Mouse (Mus musculus): ENCODE data around the gene Aprt.

Aprt gene

DNA sequence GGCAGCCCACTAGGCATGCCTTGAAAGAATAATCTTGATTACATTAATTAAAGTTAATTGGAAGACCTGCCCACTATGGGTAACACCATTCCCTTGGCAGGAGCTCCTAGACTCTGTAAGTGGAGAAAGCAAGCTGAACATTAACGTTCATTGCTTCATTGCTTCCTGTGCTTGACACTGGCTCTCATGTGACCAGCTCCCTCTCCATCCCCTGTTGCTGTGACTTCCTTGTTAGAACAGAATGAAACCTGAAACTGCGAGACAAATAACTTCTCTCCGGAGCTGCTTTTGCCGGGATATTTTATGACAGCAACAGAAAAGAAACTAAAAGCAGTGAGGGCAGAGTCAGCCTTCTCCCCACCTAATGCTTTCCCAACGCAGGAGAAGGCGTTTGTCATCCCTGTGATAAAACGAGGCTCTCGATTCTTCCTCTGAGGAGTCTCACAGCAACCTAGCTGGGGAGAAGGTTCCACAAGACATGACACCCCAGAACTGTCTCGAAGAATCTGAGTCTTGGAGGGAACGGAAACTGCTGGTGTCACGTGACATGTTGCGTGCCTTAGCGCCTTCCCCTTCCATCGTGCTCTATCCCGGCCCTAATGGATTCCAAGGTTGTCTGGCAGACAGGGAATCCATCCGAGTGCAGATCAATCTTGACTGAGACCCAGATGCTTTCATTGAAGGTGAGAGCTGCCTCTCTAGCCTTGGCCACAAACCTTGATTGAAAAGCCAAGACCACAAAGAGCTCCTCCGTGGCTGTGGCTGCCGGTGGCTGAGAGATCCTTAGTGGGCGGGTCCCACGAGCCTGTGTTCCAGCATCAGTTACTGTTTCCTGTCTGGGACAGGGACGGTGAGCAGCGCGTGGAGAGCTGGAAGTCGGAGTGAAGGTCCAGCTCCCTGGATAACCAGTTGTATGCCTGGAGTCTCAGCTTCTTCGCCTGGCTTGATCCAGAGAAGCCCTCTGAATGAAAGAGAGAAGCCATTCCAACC lies 12.1 kb downstream of the Aprt start:
- DNase-seq (ENCODE audit: low spot score in 2 of 2), result no peak

DNA sequence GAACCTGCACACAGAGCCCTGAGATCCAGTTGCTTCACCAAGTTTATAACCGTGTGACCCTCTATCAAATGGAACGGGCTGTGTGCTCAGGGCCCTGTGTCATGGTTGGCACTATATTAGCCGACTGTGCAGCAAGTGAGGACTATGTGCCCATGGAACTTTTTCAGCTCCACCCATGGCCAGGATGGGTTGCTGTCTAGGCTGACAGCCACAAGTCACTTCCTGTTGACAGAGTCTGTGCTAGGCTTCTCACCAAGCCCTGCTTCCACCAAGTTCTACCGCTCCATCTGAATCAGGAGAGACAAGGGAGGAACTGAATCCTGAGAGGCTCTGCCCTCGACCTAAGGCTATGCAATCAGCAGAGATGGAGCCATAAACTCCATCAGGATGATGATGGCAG lies 15.5 kb downstream of the Aprt start:
- DNase-seq (ENCODE audit: low spot score in 2 of 2), result no peak

DNA sequence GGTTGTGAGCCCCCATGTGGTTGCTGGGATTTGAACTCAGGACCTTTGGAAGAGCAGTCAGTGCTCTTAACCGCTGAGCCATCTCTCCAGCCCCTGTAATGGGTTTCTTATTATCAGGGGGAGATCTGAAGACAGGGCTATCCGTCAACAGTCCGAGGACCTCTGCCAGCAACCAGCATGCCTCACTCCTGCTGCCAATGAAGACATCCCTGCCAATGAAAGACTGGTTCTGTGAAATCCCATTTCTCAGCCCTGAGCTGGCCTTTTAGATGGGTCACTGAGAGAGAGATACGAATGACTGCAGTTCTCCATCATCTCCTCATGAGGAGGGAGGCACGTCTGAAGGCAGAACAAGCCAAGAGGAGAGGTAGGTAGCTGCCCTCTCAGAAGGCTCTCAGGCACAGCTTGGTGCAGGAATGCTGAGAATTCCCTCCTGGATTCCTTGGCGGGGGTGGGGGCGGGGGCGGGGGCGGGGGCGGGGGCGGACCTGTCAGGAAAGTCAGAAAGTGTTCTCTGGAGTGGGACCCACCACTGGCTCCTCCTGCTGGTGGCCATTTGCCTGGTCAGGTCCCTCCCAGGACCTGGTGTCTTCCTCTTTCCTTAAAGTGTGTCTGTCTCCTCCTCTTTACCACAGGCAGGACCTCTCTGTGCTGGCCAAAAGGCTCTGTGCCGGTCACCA lies 17.9 kb downstream of the Aprt start:
- peak in 1 of 2 experiments; percentile 47 for DNase-seq (ENCODE audit: low spot score in 2 of 2)

DNA sequence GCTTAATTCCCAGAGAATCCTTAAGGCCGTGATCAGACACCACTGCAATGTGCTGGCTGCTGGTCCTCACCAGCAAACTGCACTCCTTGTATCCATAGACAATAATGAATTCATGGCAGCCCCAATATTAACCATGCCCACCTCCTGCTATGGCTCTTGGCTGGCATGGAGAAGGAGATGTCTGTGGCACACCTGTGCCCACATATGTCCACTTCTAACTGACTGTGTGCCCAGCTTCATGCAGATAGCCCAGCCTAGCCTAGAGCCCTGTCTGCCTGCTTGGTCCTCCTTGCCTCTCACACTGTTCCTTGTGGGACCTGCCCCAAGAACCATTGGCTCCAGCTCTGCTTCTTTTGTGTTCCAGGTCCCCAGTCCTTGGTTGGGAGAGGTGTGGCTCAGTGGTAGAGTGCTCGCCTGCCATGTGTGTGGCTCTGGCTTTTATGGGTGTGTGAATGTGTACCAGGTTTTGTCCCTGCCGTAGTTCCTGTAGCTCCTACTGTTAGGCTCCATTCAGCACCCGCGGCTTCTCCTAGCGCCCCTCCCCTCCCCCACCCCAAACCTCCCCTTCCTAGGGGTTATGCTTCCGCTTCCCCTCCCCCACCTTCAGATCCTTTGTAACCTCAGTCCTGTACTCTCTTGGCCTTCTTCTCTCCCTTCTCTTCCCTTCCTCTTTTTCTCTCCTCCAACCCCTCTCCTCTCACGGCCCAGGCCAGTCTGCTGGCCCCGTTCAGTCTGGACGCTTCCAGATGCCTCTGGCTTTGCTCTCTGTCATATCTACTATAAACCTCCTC lies 19.3 kb downstream of the Aprt start:
- no peak for DNase-seq (ENCODE audit: low spot score in 2 of 2)

DNA sequence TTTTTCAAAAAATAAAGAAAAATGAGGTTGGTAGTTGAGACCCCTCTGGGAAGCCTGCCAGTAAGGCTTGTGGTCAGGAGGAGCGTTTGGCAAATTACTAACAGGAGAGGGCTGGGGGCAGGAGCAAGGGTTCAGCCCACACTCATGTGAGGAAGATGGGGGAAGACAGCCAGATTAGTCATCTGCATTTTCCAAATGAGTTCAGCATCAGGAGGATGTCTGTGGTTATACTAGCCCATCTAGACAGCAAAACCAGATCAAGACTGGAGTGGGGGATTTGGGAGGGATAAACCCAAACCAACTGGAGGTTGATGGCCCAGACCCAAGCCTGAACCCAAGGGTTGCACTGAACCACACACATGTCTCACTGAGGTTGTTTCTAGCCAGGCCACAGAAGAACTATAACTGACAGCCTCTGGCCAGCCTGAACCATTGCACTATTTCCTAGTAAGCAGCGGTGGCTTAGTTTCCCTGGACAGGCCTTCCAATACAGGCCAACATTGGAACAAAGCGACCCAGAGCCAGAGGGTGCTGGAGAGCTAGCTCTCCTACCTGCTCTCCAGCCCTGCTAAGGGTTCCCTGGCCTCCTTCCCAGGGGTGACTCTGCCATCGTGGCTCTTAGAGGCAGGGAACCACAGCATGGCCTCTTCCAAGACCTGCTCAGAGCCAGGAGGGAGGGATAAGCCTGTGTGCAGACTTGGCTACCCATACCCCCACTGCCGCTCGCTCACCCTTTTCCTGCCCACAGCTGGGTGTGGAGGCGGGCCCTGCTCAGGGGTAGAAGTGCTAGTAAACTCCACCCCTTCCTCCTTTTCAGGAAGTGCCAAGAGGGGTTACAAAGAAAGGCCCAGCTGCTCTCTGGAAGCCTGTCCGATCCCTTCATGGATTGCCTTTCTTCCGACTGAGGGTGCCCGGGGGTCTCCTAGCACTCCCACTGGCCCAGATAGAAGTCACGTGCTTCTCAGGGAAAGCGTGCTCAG lies 20.4 kb downstream of the Aprt start:
- DNase-seq (ENCODE audit: low spot score in 2 of 2), result no peak

DNA sequence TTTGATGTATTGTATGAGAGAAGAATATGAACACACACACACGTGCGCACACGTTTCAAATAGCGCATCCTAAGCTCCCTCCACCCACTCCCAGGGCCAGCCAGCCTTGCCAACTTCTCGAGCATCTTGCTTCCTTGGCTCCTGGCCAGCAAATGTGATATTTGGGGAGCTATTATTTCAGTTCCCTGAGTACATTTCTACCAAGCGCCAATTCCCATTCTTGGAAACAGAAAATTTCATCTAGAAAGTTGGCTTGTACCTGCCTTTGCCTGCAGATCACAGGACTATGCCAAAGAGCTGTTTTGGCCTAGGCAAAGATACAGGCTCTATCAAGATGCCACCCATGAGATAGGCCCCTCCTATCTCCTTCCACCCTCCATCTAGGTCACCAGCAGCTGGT lies 21.9 kb downstream of the Aprt start:
- no peak for DNase-seq (ENCODE audit: low spot score in 2 of 2)

DNA sequence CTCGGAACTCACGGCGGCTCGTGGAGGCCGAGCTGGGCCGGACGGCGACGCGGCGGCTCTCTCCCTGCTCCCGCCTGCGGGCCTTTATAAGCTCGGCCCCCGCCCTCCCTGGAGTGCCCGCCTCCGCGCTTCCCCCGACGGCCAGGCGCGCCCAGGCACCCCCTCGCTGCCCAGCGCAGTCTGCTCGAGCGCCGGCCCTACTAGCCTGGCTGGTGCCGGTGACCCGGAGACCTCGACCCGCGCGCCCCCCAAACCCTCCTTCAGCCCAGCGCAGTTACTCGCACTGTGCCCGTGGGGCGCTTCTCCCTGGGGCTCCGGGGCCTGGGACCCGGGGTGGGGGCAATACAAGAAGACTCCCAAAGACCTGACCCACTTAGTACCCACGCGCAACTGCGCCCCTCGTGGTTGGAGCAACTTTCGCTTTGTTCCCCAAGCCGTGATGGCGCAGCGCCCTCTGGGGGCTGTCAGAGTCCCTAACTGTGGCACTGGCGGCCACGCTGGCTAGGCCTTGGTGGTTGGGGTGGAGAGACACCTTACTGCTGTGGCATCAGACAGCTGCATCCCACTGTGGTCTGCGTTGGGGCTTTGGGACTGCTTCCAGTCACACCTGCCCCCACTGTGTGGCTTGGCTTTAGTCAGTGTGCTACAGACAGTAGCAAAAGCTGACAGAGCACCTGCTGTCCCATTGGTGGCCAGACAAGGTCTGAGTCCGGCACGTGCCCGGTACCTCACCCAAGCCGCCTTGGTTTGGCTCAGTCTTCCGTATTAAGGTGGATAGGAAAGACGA lies 25.3 kb downstream of the Aprt start, which contains the start of gene Piezo1:
Gene Piezo1, minus strand, starts transcription at position 65 of the 787 bp plus-strand sequence.
- DNase-seq (ENCODE audit: low spot score in 2 of 2), result peak; percentile 63 to 85

GRCm38 (mm10) chr8:122550995-122551264 lies 25.8 kb downstream of the Aprt start:
- no peak for DNase-seq (ENCODE audit: low spot score in 2 of 2)

- DNase-seq (ENCODE audit: low spot score in 2 of 2), result no peak
These were observed 26.3 kb downstream of the Aprt start for GRCm38 (mm10) chr8:122550234-122550994.

- no peak for DNase-seq (ENCODE audit: low spot score in 2 of 2)
These were observed 27.7 kb downstream of the Aprt start for GRCm38 (mm10) chr8:122548891-122549439.

DNA sequence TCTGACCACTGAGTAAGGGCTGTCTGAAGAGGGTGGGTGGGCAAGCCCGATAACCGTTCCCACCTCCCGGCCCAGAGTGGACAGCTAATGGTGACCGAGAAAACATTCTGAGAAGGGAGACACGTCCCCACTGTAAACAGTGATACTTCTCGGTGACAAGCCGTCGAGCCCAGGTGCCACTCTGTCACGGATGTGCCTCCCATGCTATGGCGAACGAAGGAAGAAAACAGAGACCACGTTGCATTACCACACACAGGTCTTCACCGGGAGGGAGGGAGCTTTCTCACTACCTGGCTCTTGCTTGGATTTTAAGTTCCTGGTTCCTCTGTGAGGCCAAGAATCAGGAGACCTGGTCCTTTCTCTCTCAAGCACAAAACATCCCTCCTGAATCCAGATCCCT lies 28.4 kb downstream of the Aprt start:
- DNase-seq (ENCODE audit: low spot score in 2 of 2), result no peak

- DNase-seq (ENCODE audit: low spot score in 2 of 2), result no peak
These were observed 28.9 kb downstream of the Aprt start for GRCm38 (mm10) chr8:122547815-122548214.

DNA sequence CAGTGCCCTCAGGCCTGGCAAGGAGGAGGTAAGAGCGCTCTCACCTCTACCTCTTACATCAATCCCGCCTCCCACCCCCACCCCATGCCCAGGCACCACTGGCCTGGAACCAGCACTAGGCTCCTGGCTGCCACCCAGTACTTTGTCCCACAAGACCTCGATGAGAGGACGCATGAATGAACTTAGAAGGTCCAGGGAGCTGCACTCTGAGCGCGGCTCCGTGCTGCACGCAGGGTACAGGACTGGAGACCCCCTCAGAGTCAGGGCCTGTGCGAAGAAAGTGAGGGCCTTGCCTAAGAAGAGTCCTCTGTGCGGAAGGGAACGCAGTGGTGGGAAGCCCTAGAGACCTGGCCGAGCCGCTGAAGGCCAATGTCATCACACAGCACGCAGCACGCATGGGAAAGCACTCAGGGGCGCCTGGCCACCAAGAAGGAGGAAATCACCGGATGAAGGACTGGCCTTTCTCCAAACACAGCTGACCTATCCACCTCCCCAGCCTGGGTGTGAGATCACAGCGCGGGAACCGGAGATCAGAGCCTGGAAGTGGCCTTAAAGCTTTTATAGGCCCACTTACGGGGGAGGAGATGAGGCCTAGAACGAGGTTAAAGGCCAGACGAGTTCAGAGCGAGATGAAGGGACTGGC lies 29.8 kb downstream of the Aprt start:
- DNase-seq (ENCODE audit: low spot score in 2 of 2), result no peak

DNA sequence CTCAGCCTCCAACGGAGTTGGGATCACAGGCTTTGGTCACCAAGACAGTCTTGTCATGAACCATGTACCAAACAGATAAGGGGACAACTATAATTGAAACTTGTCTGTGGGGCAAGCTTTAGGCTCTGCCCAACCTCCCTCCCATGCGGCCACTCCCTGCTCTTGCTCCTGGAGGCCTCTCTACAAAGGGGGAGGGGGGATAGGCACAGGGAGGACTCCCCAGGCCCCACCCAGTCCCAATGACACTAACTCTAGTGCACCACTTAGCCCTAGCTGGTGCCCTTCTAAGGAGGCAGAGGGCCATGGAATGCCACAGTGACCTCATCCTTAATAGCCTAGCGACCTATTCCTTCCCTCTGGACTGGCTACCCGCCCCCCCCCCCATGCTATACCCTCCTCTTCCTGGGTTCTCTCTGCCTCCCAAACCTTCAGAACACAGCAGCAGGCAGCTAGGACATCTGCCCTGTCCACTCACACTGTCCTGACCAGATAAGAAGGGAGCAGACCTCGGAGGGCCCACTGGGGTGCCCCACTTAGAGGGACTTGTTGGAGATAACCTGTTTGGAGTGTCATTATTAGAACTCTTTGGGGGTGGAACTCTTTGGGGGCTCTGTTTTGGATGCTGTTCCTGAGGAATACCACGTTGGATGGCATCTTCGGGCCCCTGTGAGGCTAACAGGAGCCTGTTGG lies 30.5 kb downstream of the Aprt start:
- DNase-seq (ENCODE audit: low spot score in 2 of 2), result no peak

GRCm38 (mm10) chr8:122544138-122544537 lies 32.6 kb downstream of the Aprt start:
- DNase-seq (ENCODE audit: low spot score in 2 of 2), result no peak

DNA sequence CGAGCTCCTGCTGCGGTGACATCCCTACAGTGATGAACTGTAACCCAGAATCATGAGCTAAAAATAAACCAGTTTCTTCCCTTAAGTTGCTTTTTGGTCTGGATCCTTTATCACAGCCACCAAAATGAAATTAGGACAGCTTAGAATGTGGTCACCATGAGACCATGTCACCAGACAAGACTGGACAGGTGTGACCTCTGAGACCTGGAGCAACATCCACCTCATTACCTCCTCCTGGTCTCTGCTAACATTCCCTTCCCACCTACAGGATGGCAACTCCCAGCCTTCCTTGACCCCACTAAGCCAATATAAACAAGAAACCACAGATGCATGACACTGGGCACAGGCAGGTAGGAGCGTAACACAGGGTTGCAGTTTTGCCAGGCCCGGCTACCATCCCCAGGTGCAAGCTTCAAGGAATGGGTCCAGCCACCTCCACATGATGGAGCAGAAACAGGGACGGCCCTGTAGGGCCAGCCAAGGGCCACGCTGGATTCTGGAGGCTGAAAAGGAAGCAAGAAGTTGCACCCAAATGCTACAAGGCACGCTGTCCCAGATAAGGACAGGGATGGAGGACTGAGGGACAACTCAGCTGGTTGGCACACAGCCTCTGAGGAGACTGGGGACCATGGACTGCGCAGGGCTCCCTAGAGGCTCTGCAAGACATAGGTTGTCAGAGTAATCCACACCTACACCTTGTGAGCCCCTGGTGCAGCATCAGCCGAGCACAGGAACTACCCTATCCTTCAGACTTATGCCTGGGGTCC lies 38.2 kb downstream of the Aprt start:
- no peak for DNase-seq (ENCODE audit: low spot score in 2 of 2)

DNA sequence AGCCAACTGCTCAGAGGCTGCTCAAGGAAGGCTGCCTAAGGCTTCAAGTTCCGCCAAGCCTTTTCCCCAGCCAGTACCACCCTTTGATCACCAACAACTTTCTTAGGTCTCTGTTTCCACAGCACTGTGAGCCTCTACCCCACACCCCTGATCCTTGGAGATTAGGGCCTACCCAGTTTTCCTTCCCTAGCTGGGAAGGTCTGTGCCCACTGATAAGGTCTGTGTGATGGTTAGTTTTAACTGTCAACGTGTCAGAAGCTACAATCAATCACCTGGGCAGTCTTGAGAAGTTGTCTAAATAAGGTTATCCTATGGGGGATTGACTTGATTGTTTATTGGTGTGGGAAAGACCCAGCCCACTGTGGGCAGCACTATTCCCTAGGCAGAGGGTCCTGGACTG lies 38.9 kb downstream of the Aprt start:
- DNase-seq (ENCODE audit: low spot score in 2 of 2), result no peak

Data from cerebellum, postnatal 4 days (tissue).